Mouse (Mus musculus) macrophage (primary cell): ENCODE data around the gene Hmbs. TPM values are rescaled to one million over a fixed set of nuclear protein-coding genes. Genes with fewer than 3 reads are reported as not detected.
A peak's percentile ranks its signal among the peaks of the same experiment; 100 is the strongest.

Source experiments
- H3K27ac ChIP-seq: fragments of 350-480 bp; formaldehyde crosslinking; 2 replicates; pipeline ENCODE4 v1.9.0; 2021
- H3K36me3 ChIP-seq: fragments of 350-480 bp; formaldehyde crosslinking; 2 replicates; pipeline ENCODE4 v1.9.0; 2021; ENCODE audit errors: inconsistent target
- H3K4me3 ChIP-seq: fragments of 350-480 bp; formaldehyde crosslinking; 2 replicates; pipeline ENCODE4 v1.9.0; 2021; ENCODE audit errors: inconsistent target
- H3K79me2 ChIP-seq: fragments of 350-480 bp; formaldehyde crosslinking; 2 replicates; pipeline ENCODE4 v1.9.0; 2021; ENCODE audit errors: inconsistent target
- WGBS: methylation state at CpG from one replicate; pipeline ENCODE4 v1.1.7; 2026; ENCODE audit warnings: inconsistent platforms; ENCODE audit not compliant: missing documents; 5-methylcytosine and 5-hydroxymethylcytosine counted together
- polyA plus RNA-seq: library from polyadenylated mRNA; stranded (reverse); fragments of 250-400 nt; gene quantifications from 3 replicates; pipeline ENCODE4 v1.2.4, GENCODE M21; 2018; ENCODE audit warnings: inconsistent platforms

The Hmbs gene
- polyA plus RNA-seq, 1 experiment from 2014 or later: 22.5 TPM

DNA sequence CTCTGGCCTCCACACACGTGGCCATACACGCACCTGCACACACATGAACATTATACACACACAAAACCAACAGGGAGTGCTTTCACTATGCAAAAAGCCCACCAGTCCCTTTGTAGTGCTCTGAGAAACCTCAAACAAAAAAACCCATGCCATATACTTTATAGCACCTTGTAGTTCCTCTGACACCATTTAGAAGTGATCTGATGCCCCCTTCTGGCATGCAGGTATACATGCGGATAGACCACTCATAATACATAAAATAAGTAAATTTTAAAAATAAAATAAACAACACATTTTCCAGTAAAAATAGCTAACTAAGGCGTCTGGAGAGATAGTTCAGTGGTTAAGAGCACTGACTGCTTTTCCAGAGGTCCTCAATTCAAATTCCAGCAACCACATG lies 13.2 kb upstream of the Hmbs start:
- H3K4me3 ChIP-seq: no peak overlapping the region

DNA sequence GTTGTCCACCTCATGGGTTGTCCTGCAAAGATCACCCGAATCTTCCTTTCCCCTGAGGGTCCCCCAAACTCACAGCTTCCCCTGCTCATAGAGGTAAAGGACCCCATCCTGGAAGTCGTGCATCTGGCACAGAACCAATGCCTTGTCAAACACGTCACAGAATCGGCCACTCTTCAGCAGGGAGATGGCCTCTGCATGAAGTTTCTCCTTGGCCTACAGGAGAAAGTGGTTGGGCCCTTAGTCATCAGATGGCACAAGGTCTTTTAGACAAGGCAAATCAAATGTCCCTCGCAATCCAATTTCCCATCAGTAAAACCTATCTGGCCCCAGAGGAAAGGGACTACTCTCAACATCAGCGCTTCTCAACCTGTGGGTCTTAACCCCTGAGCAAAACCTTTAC lies 9.1 kb upstream of the Hmbs start:
- Histone ChIP-seq H3K4me3 (no peak overlapping the region), H3K79me2 (peaks cover 60% of the 10 kb centered on the region), H3K27ac (no peak overlapping the region), H3K36me3 (peaks cover 98% of the 10 kb centered on the region)
- 94% methylated on average over 6 of the region's 6 CpGs for WGBS

More for the DNA sequence above, 13.2 kb upstream of the Hmbs start:
- Histone ChIP-seq H3K27ac (no peak overlapping the region), H3K79me2 (peaks cover 91% of the 10 kb centered on the region), H3K36me3 (peaks cover 72% of the 10 kb centered on the region)
- WGBS: 67% methylated on average over 4 of the region's 4 CpGs

DNA sequence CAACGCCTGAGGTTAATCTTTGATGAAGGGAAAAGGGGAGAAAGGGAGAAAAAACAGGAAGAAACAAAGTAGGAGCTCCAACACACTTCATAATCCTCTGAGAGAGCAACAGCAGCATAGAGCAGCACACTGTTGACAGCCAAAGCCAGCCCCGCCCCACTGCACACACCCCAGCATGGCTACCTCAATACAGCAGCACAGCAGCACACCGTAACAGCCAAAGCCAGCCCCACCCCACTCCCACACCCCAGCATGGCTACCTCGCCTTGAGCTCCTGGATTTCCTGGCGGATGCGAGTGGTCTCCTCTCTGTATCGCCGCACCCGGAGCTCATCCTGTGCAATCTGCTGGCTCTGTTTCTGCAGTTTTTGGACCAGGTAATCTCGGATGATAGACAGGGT lies 8.3 kb upstream of the Hmbs start:
- H3K27ac ChIP-seq: no peak overlapping the region
- WGBS: 92% methylated on average over 9 of the region's 10 CpGs
- H3K4me3 ChIP-seq: no peak overlapping the region

DNA sequence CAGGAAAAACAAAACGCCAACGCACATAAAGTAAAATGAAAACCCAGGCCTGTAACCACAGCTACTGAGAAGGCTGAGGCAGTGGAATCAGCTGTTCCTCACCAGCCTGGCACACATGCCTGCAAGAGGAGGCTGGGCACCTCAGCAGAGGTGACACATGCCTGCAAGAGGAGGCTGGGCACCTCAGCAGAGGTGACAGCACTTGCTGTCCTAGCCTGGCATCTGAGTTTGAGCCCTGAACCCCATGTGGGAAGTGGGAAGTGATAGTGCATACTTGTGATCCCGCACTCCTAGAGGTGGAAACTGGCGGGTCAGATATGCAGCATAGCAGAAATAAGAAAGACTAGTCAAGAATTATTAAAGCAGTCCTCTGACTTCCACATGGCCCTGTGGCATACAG lies 7.4 kb upstream of the Hmbs start:
- Histone ChIP-seq H3K4me3 (no peak overlapping the region), H3K36me3 (peaks cover 95% of the 10 kb centered on the region), H3K27ac (no peak overlapping the region), H3K79me2 (peaks cover 42% of the 10 kb centered on the region; the same call in 1 of the 2 replicates)
- 95% methylated on average over 4 of the region's 4 CpGs for WGBS

More for the DNA sequence above, 8.3 kb upstream of the Hmbs start:
- Histone ChIP-seq H3K36me3 (peaks cover 98% of the 10 kb centered on the region), H3K79me2 (peaks cover 51% of the 10 kb centered on the region; the same call in 1 of the 2 replicates)

DNA sequence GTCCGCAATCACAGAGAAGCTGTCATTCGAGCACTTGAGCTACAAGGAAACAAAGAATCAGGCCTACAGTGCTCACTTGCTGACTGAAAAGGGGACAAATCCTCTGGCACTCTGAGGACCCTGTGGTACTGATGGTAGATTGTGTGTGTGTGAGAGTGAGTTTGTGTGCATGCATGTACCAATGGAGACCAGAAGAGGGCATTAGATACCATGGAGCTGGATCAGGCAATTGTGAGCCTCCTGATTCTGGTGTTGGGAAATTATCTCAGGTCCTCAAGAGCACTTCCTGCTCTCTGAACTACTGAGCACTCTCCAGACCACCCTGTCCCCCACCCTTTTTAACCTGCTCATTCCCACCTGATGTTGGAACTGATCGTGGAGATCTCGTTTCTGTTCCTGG lies 4.5 kb upstream of the Hmbs start:
- H3K4me3 ChIP-seq: no peak overlapping the region
- peaks cover 67% of the 10 kb centered on the region for H3K36me3 ChIP-seq
- 100% methylated on average over 3 of the region's 4 CpGs for WGBS
- H3K79me2 ChIP-seq: peaks cover 15% of the 10 kb centered on the region; the same call in 1 of the 2 replicates
- H3K27ac ChIP-seq: no peak overlapping the region

DNA sequence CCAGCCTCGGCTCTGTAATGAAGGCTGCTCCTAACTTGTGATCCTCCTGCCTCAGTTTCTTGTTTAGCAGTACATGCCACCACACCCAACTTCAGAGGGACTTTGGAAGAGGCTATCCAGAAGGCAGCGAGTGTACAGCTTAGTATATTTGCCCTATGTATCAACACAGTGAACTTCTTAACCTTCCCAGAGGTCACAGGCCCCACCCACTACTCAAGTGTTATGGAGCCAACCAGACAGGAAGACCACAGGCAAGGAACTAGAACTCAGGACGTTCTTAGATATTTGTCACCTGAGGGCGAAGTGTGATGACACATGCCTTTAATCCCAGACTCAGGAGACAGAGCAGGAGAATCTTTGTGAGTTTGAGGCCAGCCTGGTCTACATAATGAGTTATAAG lies 3.6 kb upstream of the Hmbs start:
- Histone ChIP-seq H3K27ac (no peak overlapping the region), H3K4me3 (no peak overlapping the region), H3K79me2 (peaks cover 15% of the 10 kb centered on the region), H3K36me3 (peaks cover 57% of the 10 kb centered on the region)
- WGBS: 92% methylated on average over 4 of the region's 4 CpGs

DNA sequence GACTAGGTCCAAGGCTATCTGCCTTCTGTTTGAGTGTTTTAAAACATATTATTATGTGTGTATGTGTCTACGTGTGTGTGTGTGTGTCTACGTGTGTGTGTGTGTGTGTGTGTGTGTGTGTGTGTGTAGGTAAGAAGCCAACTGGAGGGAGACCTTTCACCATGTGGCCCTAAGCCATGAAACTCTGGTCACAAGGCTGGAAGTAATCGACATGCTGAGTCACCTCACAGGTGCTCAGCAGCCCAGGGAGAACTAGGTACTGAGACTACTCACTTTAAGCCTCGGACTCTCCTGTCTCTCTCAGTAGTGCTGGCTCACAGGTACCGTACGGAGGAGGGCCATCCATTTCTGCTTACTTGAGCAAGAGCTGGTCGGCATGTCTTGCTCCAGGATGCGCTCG lies 3.1 kb upstream of the Hmbs start:
- WGBS: 94% methylated on average over 9 of the region's 9 CpGs
- peaks cover 53% of the 10 kb centered on the region for H3K36me3 ChIP-seq

DNA sequence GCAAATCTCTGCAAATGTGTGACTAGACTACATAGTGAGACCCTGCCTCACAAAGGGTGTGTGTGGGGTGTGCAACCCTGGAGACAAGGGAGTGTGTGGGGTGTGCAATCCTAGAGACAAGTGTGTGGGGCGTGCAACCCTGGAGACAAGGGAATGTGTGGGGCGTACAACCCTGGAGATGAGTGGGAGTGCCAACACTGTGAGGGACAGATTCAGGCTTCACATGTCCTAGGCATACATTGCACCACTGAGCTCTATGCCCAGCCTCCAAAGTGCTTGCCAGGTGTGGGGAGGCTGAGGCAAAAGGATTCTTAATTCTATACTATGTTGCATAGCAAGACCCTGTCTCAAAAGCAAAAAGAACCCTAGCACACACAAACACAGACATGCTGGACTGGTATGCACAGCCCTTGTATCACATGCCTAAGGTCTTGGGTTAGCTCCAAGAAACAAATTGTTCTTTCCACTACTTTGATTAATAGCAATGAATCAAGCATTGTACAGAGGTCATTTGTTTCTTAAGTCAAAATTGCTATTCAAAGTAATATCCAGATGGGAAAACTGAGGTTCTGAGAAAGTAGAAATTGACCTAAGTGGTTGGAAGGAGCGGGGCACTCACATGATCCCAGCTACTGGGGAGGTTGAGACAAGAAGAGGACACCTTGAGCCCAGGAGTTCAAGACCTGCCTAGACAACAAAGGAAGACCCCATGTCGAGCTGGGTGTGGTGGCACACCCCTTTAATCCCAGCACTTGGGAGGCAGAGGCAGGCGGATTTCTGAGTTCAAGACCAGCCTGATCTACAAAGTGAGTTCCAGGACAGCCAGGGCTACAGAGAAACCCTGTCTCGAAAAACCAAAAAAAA lies 1.8 kb upstream of the Hmbs start:
- no peak overlapping the region for H3K4me3 ChIP-seq
- H3K79me2 ChIP-seq: peaks cover 28% of the 10 kb centered on the region
- WGBS: 100% methylated on average over 5 of the region's 6 CpGs
- no peak overlapping the region for H3K27ac ChIP-seq
- H3K36me3 ChIP-seq: peaks cover 39% of the 10 kb centered on the region

More for the DNA sequence above, 3.1 kb upstream of the Hmbs start:
- Histone ChIP-seq H3K27ac (no peak overlapping the region), H3K79me2 (peaks cover 15% of the 10 kb centered on the region), H3K4me3 (no peak overlapping the region)

DNA sequence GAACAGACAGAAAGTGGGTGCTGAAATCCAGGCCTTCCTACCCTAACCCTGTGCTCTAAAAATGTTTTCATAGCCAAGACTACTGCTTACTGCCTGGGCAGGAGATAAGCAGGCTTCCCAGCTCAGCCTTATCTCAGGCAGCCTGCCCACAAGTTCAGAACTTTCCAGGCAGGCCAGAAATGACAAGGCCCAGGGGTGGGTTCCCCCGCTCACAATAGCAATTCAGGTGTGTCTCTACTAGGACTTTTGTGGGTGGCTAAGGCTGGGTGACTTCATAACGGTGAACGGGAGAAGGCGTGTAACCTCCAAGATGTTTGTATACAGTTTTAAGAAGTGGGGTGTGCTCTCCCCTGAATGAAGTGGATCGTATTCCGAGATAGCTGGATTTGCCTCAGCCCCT lies 738 bp downstream of the Hmbs start:
- peaks cover 36% of the 10 kb centered on the region for H3K79me2 ChIP-seq
- peak overlapping the region; percentile 34 for H3K27ac ChIP-seq
- peaks cover 15% of the 10 kb centered on the region for H3K36me3 ChIP-seq
- peak overlapping the region; percentile 59 for H3K4me3 ChIP-seq
- 9% methylated on average over 6 of the region's 6 CpGs for WGBS

DNA sequence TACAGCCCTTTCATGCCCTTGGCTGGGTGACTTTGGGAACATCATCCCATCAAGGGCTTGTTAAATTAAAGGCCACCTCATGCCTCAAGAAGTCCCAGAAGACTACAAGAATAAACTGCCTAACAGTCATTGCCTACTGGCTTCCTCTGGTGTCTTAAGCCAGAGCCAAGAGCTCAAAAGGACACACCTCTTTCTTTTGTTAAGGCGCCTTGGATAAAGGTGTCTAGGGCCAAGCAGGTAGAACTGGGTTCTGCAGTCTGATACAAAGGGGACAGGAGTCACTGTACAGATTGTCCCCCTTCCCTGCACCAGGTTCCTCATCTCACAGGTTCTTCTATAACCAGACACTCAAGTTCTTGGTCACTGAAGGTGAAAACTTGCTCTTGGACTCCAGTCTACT lies 1.4 kb downstream of the Hmbs start:
- peaks cover 8% of the 10 kb centered on the region for H3K36me3 ChIP-seq
- WGBS: 82% methylated on average over 1 of the region's 1 CpGs

DNA sequence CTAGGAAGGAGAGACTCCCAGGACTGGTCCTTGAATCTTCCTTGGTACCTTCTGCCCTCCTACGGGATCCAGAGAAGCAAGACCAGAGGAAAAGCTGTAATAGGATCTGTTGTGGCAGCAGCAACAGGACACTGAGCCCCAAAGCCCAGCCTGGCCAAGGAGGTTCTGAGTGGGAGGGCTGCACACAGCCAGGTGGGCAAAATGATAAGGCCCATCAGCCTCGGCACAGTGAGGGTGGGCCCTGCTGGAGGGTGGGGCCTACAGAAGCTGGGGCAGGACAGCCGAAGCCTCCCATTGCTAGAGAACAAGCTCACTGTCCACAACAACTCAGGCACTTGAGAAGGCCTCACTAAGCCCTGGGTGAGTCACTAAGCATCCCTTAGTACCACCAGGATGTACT lies 1.9 kb downstream of the Hmbs start:
- no peak overlapping the region for H3K27ac ChIP-seq
- H3K4me3 ChIP-seq: no peak overlapping the region
- WGBS: 83% methylated on average over 3 of the region's 3 CpGs

More for the DNA sequence above, 1.4 kb downstream of the Hmbs start:
- H3K4me3 ChIP-seq: peak overlapping the region; percentile 59; the same call in 1 of the 2 replicates
- H3K79me2 ChIP-seq: peaks cover 42% of the 10 kb centered on the region
- no peak overlapping the region for H3K27ac ChIP-seq

DNA sequence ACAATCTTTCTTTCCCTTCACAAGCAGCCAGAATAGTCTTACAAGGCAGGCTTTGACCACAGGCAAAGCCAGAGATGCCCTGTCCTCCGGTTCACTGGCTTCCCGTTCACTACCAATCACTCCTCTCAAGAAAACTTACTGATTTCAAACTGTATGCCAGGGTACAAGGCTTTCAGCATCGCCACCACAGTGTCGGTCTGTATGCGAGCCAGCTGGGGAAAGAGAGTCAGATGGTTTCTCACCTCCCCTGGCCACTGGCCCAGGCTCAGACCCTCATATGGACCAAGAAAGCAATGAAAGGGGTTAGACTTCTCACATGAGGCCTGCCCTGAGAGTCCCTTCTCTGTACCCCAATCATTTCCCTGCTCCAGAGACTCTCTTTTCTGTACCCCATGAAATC lies 2.5 kb downstream of the Hmbs start:
- no peak overlapping the region for H3K27ac ChIP-seq
- peaks cover 53% of the 10 kb centered on the region for H3K79me2 ChIP-seq
- H3K4me3 ChIP-seq: no peak overlapping the region
- WGBS: 100% methylated on average over 5 of the region's 5 CpGs
- H3K36me3 ChIP-seq: no peaks in the 10 kb centered on the region

More for the DNA sequence above, 1.9 kb downstream of the Hmbs start:
- Histone ChIP-seq H3K79me2 (peaks cover 46% of the 10 kb centered on the region), H3K36me3 (peaks cover 4% of the 10 kb centered on the region; the same call in 1 of the 2 replicates)

DNA sequence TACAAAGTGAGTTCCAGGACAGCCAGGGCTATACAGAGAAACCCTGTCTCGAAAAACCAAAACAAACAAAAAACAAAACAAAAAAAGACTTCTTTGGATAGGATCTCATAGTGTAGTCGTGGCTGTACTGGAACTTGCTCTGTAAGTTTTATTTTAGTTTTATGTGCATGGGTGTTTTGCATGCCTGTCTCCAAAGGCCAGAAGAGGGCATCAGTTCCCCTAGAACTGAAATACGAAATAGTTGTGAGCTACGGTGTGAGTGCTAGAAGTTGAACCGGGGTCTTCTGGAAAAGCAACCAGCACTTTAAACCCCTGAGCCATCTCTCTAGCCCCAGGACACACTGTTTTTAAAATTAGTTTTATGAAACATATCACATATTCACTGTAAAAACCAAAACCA lies 5.5 kb downstream of the Hmbs start:
- Histone ChIP-seq H3K79me2 (peaks cover 64% of the 10 kb centered on the region), H3K27ac (no peak overlapping the region), H3K4me3 (no peak overlapping the region), H3K36me3 (no peaks in the 10 kb centered on the region)
- 88% methylated on average over 5 of the region's 5 CpGs for WGBS

DNA sequence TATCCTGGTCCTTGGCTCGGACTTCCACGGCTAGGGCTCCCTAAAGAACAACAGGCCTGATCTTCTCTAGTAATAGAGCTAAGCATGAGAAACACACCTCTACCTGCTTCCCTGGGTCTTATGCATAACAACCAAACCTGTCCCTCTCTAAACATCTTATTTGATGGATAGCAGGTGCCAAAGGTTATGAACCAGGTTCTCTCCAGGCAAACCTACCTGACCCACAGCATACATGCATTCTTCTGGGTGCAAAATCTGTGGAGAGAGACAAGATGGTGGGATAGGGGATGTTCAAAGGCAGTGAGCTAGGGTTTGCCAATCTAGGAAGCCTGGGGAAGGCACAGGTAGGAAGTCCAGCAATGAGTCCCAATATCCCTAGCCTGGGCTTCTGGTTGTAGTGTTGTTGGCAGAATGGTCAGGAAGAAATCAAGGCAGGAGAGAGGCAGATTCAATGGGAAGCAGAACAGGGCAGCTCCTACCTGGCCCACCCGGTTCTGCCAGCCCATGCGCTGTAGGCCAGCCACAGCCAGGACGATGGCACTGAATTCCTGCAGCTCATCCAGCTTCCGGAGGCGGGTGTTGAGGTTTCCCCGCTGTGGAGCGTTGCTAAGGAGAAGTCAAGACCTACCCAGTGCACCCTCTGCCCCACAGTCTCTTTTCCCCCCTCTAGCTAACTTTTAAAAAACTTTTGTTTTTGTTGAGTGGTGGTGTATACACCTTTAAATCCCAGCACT lies 6.4 kb downstream of the Hmbs start:
- WGBS: 90% methylated on average over 9 of the region's 9 CpGs
- no peak overlapping the region for H3K4me3 ChIP-seq
- H3K79me2 ChIP-seq: peaks cover 54% of the 10 kb centered on the region
- H3K36me3 ChIP-seq: peaks cover 8% of the 10 kb centered on the region
- no peak overlapping the region for H3K27ac ChIP-seq

DNA sequence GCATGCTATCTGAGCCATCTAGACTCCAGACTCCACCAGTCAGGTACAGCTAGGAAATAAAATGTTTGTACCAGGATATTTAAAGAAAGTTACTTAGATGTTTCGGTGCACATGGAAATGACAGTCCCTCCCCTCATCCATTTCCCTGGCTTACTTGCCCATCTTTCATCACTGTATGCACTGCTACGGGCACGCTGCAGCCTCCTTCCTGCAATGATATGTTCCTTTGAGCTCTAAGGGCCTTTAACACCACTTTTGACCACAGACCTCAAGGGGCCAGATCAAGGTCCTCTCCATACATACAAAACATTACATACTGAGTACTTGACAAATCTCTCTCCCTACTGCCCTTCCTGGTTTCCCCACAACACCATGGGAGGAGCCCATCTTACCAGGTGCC lies 7.1 kb downstream of the Hmbs start:
- Histone ChIP-seq H3K27ac (no peak overlapping the region), H3K79me2 (peaks cover 48% of the 10 kb centered on the region), H3K4me3 (peak overlapping the region; percentile 78), H3K36me3 (peaks cover 12% of the 10 kb centered on the region)
- WGBS: 72% methylated on average over 3 of the region's 3 CpGs
